Mouse (Mus musculus): ENCODE results near the gene Emb.
"Not testable (repeated sequence)": the region's sequence is repeated elsewhere in the genome, so short reads cannot be mapped to it uniquely, and the experiment has no call there.

GRCm38 (mm10) chr13:117180912-117181311 is 27.4 kb upstream of the Emb start:
- TF ChIP-seq CTCF (IDR thresholded peaks at IDR 0.05; ENCODE audit: extremely low read depth, insufficient read length, insufficient replicate concordance, low read depth, low read length); POLR2A (IDR thresholded peaks at IDR 0.05; ENCODE audit: low read depth, low read length): not testable (repeated sequence)

Measured in small intestine, adult 2 months (tissue).